Comparison of ENCODE assay signal across 9 mouse cellular contexts in genomic region chr2:166956805-166957204, GRCm38 (mm10). TPM values are rescaled to one million over a fixed set of nuclear protein-coding genes. Genes with fewer than 3 reads are reported as not detected.
A peak's percentile ranks its signal among the peaks of the same experiment; 100 is the strongest.
DNase-seq lines count a peak whose midpoint lies in the region; ATAC-seq and TF ChIP-seq lines count a peak whose summit lies in the region.
"Had no signal": no experiment of that assay in that cellular context is flagged by ENCODE, and none has a peak within 500 bp of the region (broad histone marks: within the 10 kb centered on the region; RNA-seq: fewer than 3 reads in every experiment).

No protein-coding gene starts in this region.

- DNase-seq in midbrain, postnatal 0 days (ENCODE audit: low spot score), result peak; percentile 38
- DNase-seq in ZHBTc4 (ENCODE audit: low read depth, low spot score), result peak; percentile 81
- DNase-seq in embryo, embryonic 10 days (ENCODE audit: low spot score), result peak; percentile 24
- peak; percentile 82 for DNase-seq in kidney, adult 9 months
- peak; percentile 63 for DNase-seq in liver, adult 2 months (ENCODE audit: extremely low read depth, low read depth, low spot score)
- DNase-seq in right cerebral cortex, postnatal 4 days, result peak; percentile 20

- no peak for TF ChIP-seq POLR2A in liver, adult 2 months (IDR thresholded peaks at IDR 0.05; ENCODE audit: extremely low read depth, insufficient read depth, low read length)

- H3K27ac ChIP-seq in midbrain, postnatal 0 days (ENCODE audit: low read depth, low read length), result no peak overlapping the region
- no peak overlapping the region for H3K27ac ChIP-seq in midbrain, embryonic 13.5 days
- no peak overlapping the region for H3K27ac ChIP-seq in liver, adult 2 months (replicated peaks; ENCODE audit: insufficient read depth, low read depth, low read length)
- no peak overlapping the region for H3K27ac ChIP-seq in hindbrain, embryonic 13.5 days
- H3K27ac ChIP-seq: neural tube, embryonic 12.5 days had no signal

- peaks cover 59% of the 10 kb centered on the region for H3K36me3 ChIP-seq in midbrain, postnatal 0 days (ENCODE audit: insufficient read depth, low read length)
- peaks cover 82% of the 10 kb centered on the region for H3K36me3 ChIP-seq in midbrain, embryonic 13.5 days
- peaks cover 28% of the 10 kb centered on the region; the same call in 1 of the 2 replicates for H3K36me3 ChIP-seq in liver, adult 2 months (ENCODE audit: control insufficient read depth, insufficient read depth, low read length)
- peaks cover 88% of the 10 kb centered on the region for H3K36me3 ChIP-seq in hindbrain, embryonic 13.5 days

- no peaks in the 10 kb centered on the region for H3K27me3 ChIP-seq in midbrain, postnatal 0 days (ENCODE audit: insufficient read depth, low read length)
- H3K27me3 ChIP-seq in midbrain, embryonic 13.5 days, result no peaks in the 10 kb centered on the region
- no peaks in the 10 kb centered on the region for H3K27me3 ChIP-seq in liver, adult 2 months (ENCODE audit: control insufficient read depth, insufficient read depth, low read length)
- no peaks in the 10 kb centered on the region for H3K27me3 ChIP-seq in hindbrain, embryonic 13.5 days
- H3K27me3 ChIP-seq: neural tube, embryonic 12.5 days had no signal

- WGBS in midbrain, postnatal 0 days, result 72% methylated on average over 7 of the region's 7 CpGs
- WGBS in midbrain, embryonic 13.5 days, result 64% methylated on average over 7 of the region's 7 CpGs
- WGBS in liver, adult 2 months, result 60% methylated on average over 7 of the region's 7 CpGs
- 71% methylated on average over 7 of the region's 7 CpGs for WGBS in hindbrain, embryonic 13.5 days

- no peak overlapping the region for H3K4me2 ChIP-seq in midbrain, postnatal 0 days (ENCODE audit: low read depth, low read length, poor library complexity, severe bottlenecking)
- H3K4me2 ChIP-seq in midbrain, embryonic 13.5 days (replicated peaks), result no peak overlapping the region
- H3K4me2 ChIP-seq in hindbrain, embryonic 13.5 days, result no peak overlapping the region
- H3K4me2 ChIP-seq: neural tube, embryonic 12.5 days had no signal

- H3K9ac ChIP-seq in midbrain, postnatal 0 days (replicated peaks; ENCODE audit: low read length, poor library complexity, severe bottlenecking), result no peak overlapping the region
- H3K9ac ChIP-seq in midbrain, embryonic 13.5 days (replicated peaks), result no peak overlapping the region
- H3K9ac ChIP-seq in liver, adult 2 months (ENCODE audit: low read depth, low read length), result no peak overlapping the region
- no peak overlapping the region for H3K9ac ChIP-seq in hindbrain, embryonic 13.5 days
- H3K9ac ChIP-seq: neural tube, embryonic 12.5 days had no signal

- H3K79me2 ChIP-seq in liver, adult 2 months (ENCODE audit: control insufficient read depth, insufficient read depth, low read length), result 0 out of 2 replicates have a peak, but pooled peaks cover 2% of the 10 kb centered on the region

- H3K4me3 ChIP-seq in midbrain, postnatal 0 days (ENCODE audit: low read depth, low read length), result no peak overlapping the region
- no peak overlapping the region for H3K4me3 ChIP-seq in midbrain, embryonic 13.5 days (replicated peaks)
- no peak overlapping the region for H3K4me3 ChIP-seq in liver, adult 2 months (ENCODE audit: insufficient read depth, low read depth, low read length)
- H3K4me3 ChIP-seq in hindbrain, embryonic 13.5 days, result no peak overlapping the region
- H3K4me3 ChIP-seq: neural tube, embryonic 12.5 days had no signal

- H3K9me3 ChIP-seq in midbrain, postnatal 0 days (ENCODE audit: low read length), result no peaks in the 10 kb centered on the region
- no peaks in the 10 kb centered on the region for H3K9me3 ChIP-seq in midbrain, embryonic 13.5 days
- no peaks in the 10 kb centered on the region for H3K9me3 ChIP-seq in hindbrain, embryonic 13.5 days
- H3K9me3 ChIP-seq: neural tube, embryonic 12.5 days had no signal

- no peaks in the 10 kb centered on the region for H3K4me1 ChIP-seq in midbrain, postnatal 0 days (ENCODE audit: insufficient read depth, low read length)
- H3K4me1 ChIP-seq in midbrain, embryonic 13.5 days (replicated peaks), result no peaks in the 10 kb centered on the region
- peaks cover 15% of the 10 kb centered on the region for H3K4me1 ChIP-seq in liver, adult 2 months (ENCODE audit: control insufficient read depth, insufficient read depth, low read length)
- H3K4me1 ChIP-seq in hindbrain, embryonic 13.5 days (replicated peaks), result no peaks in the 10 kb centered on the region
- H3K4me1 ChIP-seq: neural tube, embryonic 12.5 days had no signal

- TF ChIP-seq CTCF in midbrain, postnatal 0 days (IDR thresholded peaks at IDR 0.05), result peak; percentile 62
- TF ChIP-seq CTCF in liver, adult 2 months (IDR thresholded peaks at IDR 0.05; ENCODE audit: low read depth, low read length), result peak; percentile 5; the same call in 1 of the 2 replicates

- ATAC-seq in midbrain, postnatal 0 days (ENCODE audit: low FRiP score), result no peak
- no peak for ATAC-seq in midbrain, embryonic 13.5 days
- ATAC-seq in hindbrain, embryonic 13.5 days (ENCODE audit: low FRiP score), result no peak

RNA-seq across cellular contexts. Expression of gene Stau1, which starts 39.3 kb away (rescaled TPM):
- total RNA-seq in midbrain, postnatal 0 days (2014; rRNA removed), result 35.3 and 41.4 TPM in 2 replicates
- polyA plus RNA-seq in midbrain, postnatal 0 days (2015; fragmentation: Nextera tagmentation; extraction: Ambion mirVana), result 88.5 and 96.8 TPM in 2 replicates
- 119 and 121 TPM in 2 replicates for polyA plus RNA-seq in midbrain, embryonic 13.5 days (2015; fragmentation: Nextera tagmentation; extraction: Ambion mirVana)
- total RNA-seq in liver, adult 2 months (2014; rRNA removed), result 25.1 and 38.6 TPM in 2 replicates
- 23.8 and 25.9 TPM in 2 replicates for polyA plus RNA-seq in liver, adult 2 months (2012; rRNA removed)
- polyA plus RNA-seq in hindbrain, embryonic 13.5 days (2015; fragmentation: Nextera tagmentation; extraction: Ambion mirVana), result 109 and 113 TPM in 2 replicates

RNA-seq across cellular contexts. Expression of gene Cse1l, which starts 51.0 kb away (rescaled TPM):
- 82.8 and 88.7 TPM in 2 replicates for total RNA-seq in midbrain, postnatal 0 days (2014; rRNA removed)
- 69.7 and 70.1 TPM in 2 replicates for polyA plus RNA-seq in midbrain, postnatal 0 days (2015; fragmentation: Nextera tagmentation; extraction: Ambion mirVana)
- 113 and 116 TPM in 2 replicates for polyA plus RNA-seq in midbrain, embryonic 13.5 days (2015; fragmentation: Nextera tagmentation; extraction: Ambion mirVana)
- 27.0 and 29.7 TPM in 2 replicates for total RNA-seq in liver, adult 2 months (2014; rRNA removed)
- polyA plus RNA-seq in liver, adult 2 months (2012; rRNA removed), result 8.3 and 10.7 TPM in 2 replicates
- polyA plus RNA-seq in hindbrain, embryonic 13.5 days (2015; fragmentation: Nextera tagmentation; extraction: Ambion mirVana), result 96.4 and 98.9 TPM in 2 replicates

RNA-seq across cellular contexts. Expression of gene Ddx27, which starts 58.2 kb away (rescaled TPM):
- total RNA-seq in midbrain, postnatal 0 days (2014; rRNA removed), result 29.5 and 34.0 TPM in 2 replicates
- polyA plus RNA-seq in midbrain, postnatal 0 days (2015; fragmentation: Nextera tagmentation; extraction: Ambion mirVana), result 38.2 and 38.6 TPM in 2 replicates
- polyA plus RNA-seq in midbrain, embryonic 13.5 days (2015; fragmentation: Nextera tagmentation; extraction: Ambion mirVana), result 40.3 TPM in 2 replicates
- total RNA-seq in liver, adult 2 months (2014; rRNA removed), result 11.1 and 11.2 TPM in 2 replicates
- polyA plus RNA-seq in liver, adult 2 months (2012; rRNA removed), result 8.7 and 13.4 TPM in 2 replicates
- polyA plus RNA-seq in hindbrain, embryonic 13.5 days (2015; fragmentation: Nextera tagmentation; extraction: Ambion mirVana), result 37.3 and 38.0 TPM in 2 replicates

Comparison
In these comparisons a context has a peak if more than half of its experiments do, and no peak if none do; other contexts are left out.
1. DNase-seq: peak in every context shown above with its lines; median percentile 82 in kidney, adult 9 months; 81 in ZHBTc4; 63 in liver, adult 2 months; 38 in midbrain, postnatal 0 days; 24 in embryo, embryonic 10 days; 20 in right cerebral cortex, postnatal 4 days.